Mouse (Mus musculus): ENCODE data around the gene Pdlim7. TPM values are rescaled to one million over a fixed set of nuclear protein-coding genes. Genes with fewer than 3 reads are reported as not detected.
A peak's percentile ranks its signal among the peaks of the same experiment; 100 is the strongest.

Gene Pdlim7
- polyA plus RNA-seq, 1 experiment from 2014 or later, result 124 TPM

DNA sequence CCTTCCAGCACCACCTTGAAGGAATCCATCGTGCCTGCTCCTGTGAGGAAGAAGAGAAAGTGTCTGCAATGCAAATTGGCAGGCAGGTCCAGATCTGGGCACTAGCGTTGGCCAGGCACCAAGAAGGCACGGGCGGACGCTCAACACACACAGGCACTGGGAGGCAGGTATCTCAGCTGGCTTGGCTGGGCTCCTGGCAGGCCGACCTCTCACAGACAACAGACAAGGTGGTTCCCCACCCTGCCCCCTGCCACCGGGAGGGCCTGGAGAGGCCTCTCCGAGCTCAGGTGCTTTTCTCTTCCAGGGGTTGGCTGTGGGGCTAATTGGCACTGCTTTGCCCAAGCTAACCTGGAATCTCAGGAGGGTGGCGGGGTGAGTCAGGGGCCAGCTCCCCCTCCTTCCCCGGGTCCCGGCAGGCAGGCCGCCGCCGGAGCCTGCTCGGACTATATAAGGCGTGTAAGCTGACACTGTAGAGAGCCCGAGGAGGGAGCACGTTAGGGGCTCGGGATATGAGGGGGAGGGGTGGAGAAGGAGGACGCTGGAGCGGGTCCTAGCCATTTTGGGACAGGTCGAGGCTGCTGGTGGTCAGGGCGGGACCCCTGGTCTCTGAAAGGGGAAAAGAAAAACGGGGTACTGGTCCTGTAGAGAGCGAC is 971 bp downstream of the Pdlim7 start:
- WGBS, result 2% methylated on average over 24 of the region's 25 CpGs
- Histone ChIP-seq H3K9ac (replicated peaks; ENCODE audit: low read length) (peak overlapping the region; percentile 87), H3K27me3 (ENCODE audit: control insufficient read depth, insufficient read depth, low read length) (no peaks in the 10 kb centered on the region), H3K4me1 (ENCODE audit: control insufficient read depth, insufficient read depth, low read length) (peaks cover 17% of the 10 kb centered on the region), H3K4me3 (ENCODE audit: low read depth, low read length) (peak overlapping the region; percentile 89), H3K9me3 (replicated peaks; ENCODE audit: control insufficient read depth, low read length) (no peaks in the 10 kb centered on the region), H3K36me3 (replicated peaks; ENCODE audit: control insufficient read depth, insufficient read depth, low read depth, low read length) (no peaks in the 10 kb centered on the region; the same call in 1 of the 2 replicates), H3K4me2 (ENCODE audit: low read depth, low read length) (peak overlapping the region; percentile 75), H3K27ac (replicated peaks; ENCODE audit: low read depth, low read length) (peak overlapping the region; percentile 82)
- DNase-seq (ENCODE audit: low spot score), result peak; percentile 83
- peak; percentile 68 for ATAC-seq (replicated peaks; ENCODE audit: insufficient number of reproducible peaks, low FRiP score, low TSS enrichment, low read depth)

DNA sequence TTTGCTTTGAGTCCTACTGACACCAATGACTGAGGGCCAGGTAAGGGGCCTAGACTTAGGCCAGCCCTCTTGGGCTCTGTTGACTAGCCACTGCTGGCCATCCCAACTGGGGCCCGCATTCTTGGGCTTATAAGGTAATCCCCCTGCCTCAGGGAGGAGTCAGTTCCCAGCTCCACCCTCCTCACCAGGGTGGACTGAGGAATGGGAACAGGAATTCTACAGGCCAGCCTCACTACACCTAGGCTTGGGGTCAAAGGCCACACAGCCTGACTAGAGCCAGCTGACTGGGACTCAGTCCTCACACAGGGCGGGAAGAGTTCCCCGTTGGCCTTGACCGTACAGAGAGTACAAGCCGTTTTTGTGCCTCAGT is 2.0 kb downstream of the Pdlim7 start:
- Histone ChIP-seq H3K27me3 (ENCODE audit: control insufficient read depth, insufficient read depth, low read length) (no peaks in the 10 kb centered on the region), H3K9me3 (replicated peaks; ENCODE audit: control insufficient read depth, low read length) (no peaks in the 10 kb centered on the region), H3K4me2 (ENCODE audit: low read depth, low read length) (peak overlapping the region; percentile 75), H3K27ac (replicated peaks; ENCODE audit: low read depth, low read length) (peak overlapping the region; percentile 63), H3K36me3 (replicated peaks; ENCODE audit: control insufficient read depth, insufficient read depth, low read depth, low read length) (no peaks in the 10 kb centered on the region; the same call in 1 of the 2 replicates), H3K9ac (replicated peaks; ENCODE audit: low read length) (no peak overlapping the region; the same call in 1 of the 2 replicates), H3K4me3 (ENCODE audit: low read depth, low read length) (peak overlapping the region; percentile 89; the same call in 1 of the 2 replicates), H3K4me1 (ENCODE audit: control insufficient read depth, insufficient read depth, low read length) (peaks cover 17% of the 10 kb centered on the region)
- DNase-seq (ENCODE audit: low spot score) (peak; percentile 25), ATAC-seq (replicated peaks; ENCODE audit: insufficient number of reproducible peaks, low FRiP score, low TSS enrichment, low read depth) (no peak)
- WGBS, result 16% methylated on average over 5 of the region's 5 CpGs

DNA sequence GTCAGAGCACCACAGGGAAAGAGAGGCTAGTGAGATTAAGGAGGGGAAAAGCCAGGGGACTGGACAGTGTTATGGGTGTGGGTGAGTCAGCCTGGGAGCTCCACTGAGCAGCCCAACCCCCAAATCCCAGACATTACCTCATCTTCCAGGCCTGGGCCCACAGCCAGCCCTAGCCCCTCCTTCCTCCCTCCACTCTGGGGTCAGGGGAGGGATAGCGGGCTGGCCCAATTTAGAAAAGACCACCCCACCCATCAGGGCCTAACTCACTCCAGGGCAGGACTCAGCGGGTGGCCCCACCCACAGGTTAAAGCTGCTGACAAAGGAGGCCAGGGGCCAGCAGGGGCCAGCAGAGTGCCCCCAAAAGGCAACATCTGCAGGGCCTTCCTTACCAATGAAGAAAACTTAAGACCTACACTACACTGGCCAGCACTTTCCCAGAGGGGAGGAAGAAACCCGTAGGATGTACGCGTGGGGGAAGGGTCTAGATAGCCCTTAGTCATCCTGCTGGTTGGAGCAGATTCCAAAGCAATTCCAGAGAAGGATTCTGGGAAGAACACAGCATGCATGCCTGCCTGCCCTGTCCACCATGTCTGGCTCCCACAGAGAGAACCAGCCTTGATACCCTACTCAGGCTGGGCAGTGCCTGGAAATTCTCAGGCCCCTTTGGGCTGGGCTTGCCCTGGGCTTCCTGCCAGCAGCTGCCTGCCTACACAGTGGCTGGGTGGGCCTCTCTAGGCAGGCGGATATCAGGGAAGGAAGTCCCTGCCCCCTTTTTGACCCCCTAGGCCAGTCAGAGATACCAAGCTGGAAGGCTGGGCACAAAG is 2.6 kb downstream of the Pdlim7 start:
- peaks cover 17% of the 10 kb centered on the region for H3K4me1 ChIP-seq (ENCODE audit: control insufficient read depth, insufficient read depth, low read length)
- WGBS, result 7% methylated on average over 6 of the region's 6 CpGs
- ATAC-seq (replicated peaks; ENCODE audit: insufficient number of reproducible peaks, low FRiP score, low TSS enrichment, low read depth), result peak; percentile 45; the same call in 1 of the 2 replicates
- peak overlapping the region; percentile 63 for H3K27ac ChIP-seq (replicated peaks; ENCODE audit: low read depth, low read length)
- H3K4me3 ChIP-seq (ENCODE audit: low read depth, low read length), result no peak overlapping the region
- peak overlapping the region; percentile 75 for H3K4me2 ChIP-seq (ENCODE audit: low read depth, low read length)
- DNase-seq (ENCODE audit: low spot score), result peak; percentile 80
- peak overlapping the region; percentile 34; the same call in 1 of the 2 replicates for H3K9ac ChIP-seq (replicated peaks; ENCODE audit: low read length)
- no peaks in the 10 kb centered on the region for H3K9me3 ChIP-seq (replicated peaks; ENCODE audit: control insufficient read depth, low read length)
- no peaks in the 10 kb centered on the region for H3K27me3 ChIP-seq (ENCODE audit: control insufficient read depth, insufficient read depth, low read length)
- H3K36me3 ChIP-seq (replicated peaks; ENCODE audit: control insufficient read depth, insufficient read depth, low read depth, low read length), result peaks cover 1% of the 10 kb centered on the region; the same call in 1 of the 2 replicates

DNA sequence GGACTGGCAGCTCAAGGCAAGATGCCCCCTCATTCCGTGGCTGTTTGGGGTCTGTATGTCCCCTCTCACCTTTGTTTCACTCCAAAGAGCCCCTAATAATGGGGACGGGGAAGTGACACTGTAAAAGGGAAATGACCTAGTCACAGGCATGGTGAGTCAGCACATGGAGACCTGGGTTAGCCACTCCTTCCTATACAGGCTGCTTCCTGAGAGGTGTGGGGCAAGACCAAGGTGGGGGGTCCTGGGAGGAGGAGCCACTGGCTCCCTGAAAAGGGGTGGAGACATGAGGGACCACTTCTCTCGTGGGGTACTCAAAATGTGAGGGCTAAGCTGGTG is 3.2 kb downstream of the Pdlim7 start:
- no peak overlapping the region for H3K4me3 ChIP-seq (ENCODE audit: low read depth, low read length)

GRCm38 (mm10) chr13:55508531-55508930 is 4.9 kb downstream of the Pdlim7 start:
- peaks cover 13% of the 10 kb centered on the region for H3K4me1 ChIP-seq (ENCODE audit: control insufficient read depth, insufficient read depth, low read length)
- H3K9me3 ChIP-seq (replicated peaks; ENCODE audit: control insufficient read depth, low read length), result no peaks in the 10 kb centered on the region
- H3K27me3 ChIP-seq (ENCODE audit: control insufficient read depth, insufficient read depth, low read length), result no peaks in the 10 kb centered on the region
- H3K4me3 ChIP-seq (ENCODE audit: low read depth, low read length), result no peak overlapping the region
- peaks cover 2% of the 10 kb centered on the region; the same call in 1 of the 2 replicates for H3K36me3 ChIP-seq (replicated peaks; ENCODE audit: control insufficient read depth, insufficient read depth, low read depth, low read length)
- ATAC-seq (replicated peaks; ENCODE audit: insufficient number of reproducible peaks, low FRiP score, low TSS enrichment, low read depth), result no peak
- WGBS, result 91% methylated on average over 10 of the region's 10 CpGs
- no peak overlapping the region for H3K4me2 ChIP-seq (ENCODE audit: low read depth, low read length)
- no peak overlapping the region for H3K27ac ChIP-seq (replicated peaks; ENCODE audit: low read depth, low read length)
- no peak for DNase-seq (ENCODE audit: low spot score)
- H3K9ac ChIP-seq (replicated peaks; ENCODE audit: low read length), result no peak overlapping the region

More for the DNA sequence above, 3.2 kb downstream of the Pdlim7 start:
- Histone ChIP-seq H3K9ac (replicated peaks; ENCODE audit: low read length) (no peak overlapping the region), H3K4me2 (ENCODE audit: low read depth, low read length) (no peak overlapping the region), H3K27me3 (ENCODE audit: control insufficient read depth, insufficient read depth, low read length) (no peaks in the 10 kb centered on the region), H3K27ac (replicated peaks; ENCODE audit: low read depth, low read length) (no peak overlapping the region), H3K36me3 (replicated peaks; ENCODE audit: control insufficient read depth, insufficient read depth, low read depth, low read length) (peaks cover 2% of the 10 kb centered on the region; the same call in 1 of the 2 replicates), H3K4me1 (ENCODE audit: control insufficient read depth, insufficient read depth, low read length) (peaks cover 17% of the 10 kb centered on the region), H3K9me3 (replicated peaks; ENCODE audit: control insufficient read depth, low read length) (no peaks in the 10 kb centered on the region)
- 30% methylated on average over 3 of the region's 3 CpGs for WGBS
- ATAC-seq (replicated peaks; ENCODE audit: insufficient number of reproducible peaks, low FRiP score, low TSS enrichment, low read depth) (no peak), DNase-seq (ENCODE audit: low spot score) (no peak)

GRCm38 (mm10) chr13:55507877-55508276 is 5.6 kb downstream of the Pdlim7 start:
- 58% methylated on average over 11 of the region's 11 CpGs for WGBS
- H3K4me2 ChIP-seq (ENCODE audit: low read depth, low read length), result no peak overlapping the region
- DNase-seq (ENCODE audit: low spot score), result no peak
- H3K27me3 ChIP-seq (ENCODE audit: control insufficient read depth, insufficient read depth, low read length), result no peaks in the 10 kb centered on the region
- no peak overlapping the region for H3K9ac ChIP-seq (replicated peaks; ENCODE audit: low read length)
- no peak overlapping the region for H3K27ac ChIP-seq (replicated peaks; ENCODE audit: low read depth, low read length)
- peaks cover 13% of the 10 kb centered on the region for H3K4me1 ChIP-seq (ENCODE audit: control insufficient read depth, insufficient read depth, low read length)
- peaks cover 2% of the 10 kb centered on the region; the same call in 1 of the 2 replicates for H3K36me3 ChIP-seq (replicated peaks; ENCODE audit: control insufficient read depth, insufficient read depth, low read depth, low read length)
- ATAC-seq (replicated peaks; ENCODE audit: insufficient number of reproducible peaks, low FRiP score, low TSS enrichment, low read depth), result no peak
- H3K9me3 ChIP-seq (replicated peaks; ENCODE audit: control insufficient read depth, low read length), result no peaks in the 10 kb centered on the region
- H3K4me3 ChIP-seq (ENCODE audit: low read depth, low read length), result 0 out of 2 replicates have a peak overlapping the region, but pooled peaks have one; percentile 8

DNA sequence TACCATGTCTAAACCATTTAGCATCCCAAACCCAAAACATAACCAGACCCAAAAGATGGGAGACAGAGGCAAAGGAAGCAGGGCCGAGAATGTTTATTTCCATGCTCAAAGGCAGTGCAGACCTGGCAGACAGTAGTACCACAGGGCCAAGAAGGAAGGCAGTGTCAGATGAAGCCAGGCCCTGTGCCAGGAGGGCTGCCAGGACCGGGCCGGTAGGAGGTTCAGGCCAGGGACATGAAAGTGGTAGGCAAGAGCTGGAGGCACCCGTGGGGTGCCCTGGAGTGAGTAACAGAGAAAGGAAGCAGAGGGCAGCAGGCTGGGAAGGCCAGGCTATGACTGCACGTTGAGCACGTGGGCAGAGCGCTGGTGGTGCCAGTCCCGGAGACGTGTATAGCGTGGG is 6.8 kb downstream of the Pdlim7 start:
- Histone ChIP-seq H3K36me3 (replicated peaks; ENCODE audit: control insufficient read depth, insufficient read depth, low read depth, low read length) (peaks cover 2% of the 10 kb centered on the region; the same call in 1 of the 2 replicates), H3K9ac (replicated peaks; ENCODE audit: low read length) (no peak overlapping the region), H3K9me3 (replicated peaks; ENCODE audit: control insufficient read depth, low read length) (no peaks in the 10 kb centered on the region), H3K4me2 (ENCODE audit: low read depth, low read length) (no peak overlapping the region), H3K27me3 (ENCODE audit: control insufficient read depth, insufficient read depth, low read length) (no peaks in the 10 kb centered on the region), H3K27ac (replicated peaks; ENCODE audit: low read depth, low read length) (no peak overlapping the region), H3K4me3 (ENCODE audit: low read depth, low read length) (no peak overlapping the region), H3K4me1 (ENCODE audit: control insufficient read depth, insufficient read depth, low read length) (peaks cover 10% of the 10 kb centered on the region)
- ATAC-seq (replicated peaks; ENCODE audit: insufficient number of reproducible peaks, low FRiP score, low TSS enrichment, low read depth) (no peak), DNase-seq (ENCODE audit: low spot score) (no peak)
- WGBS, result 92% methylated on average over 10 of the region's 10 CpGs

GRCm38 (mm10) chr13:55505810-55506209 is 7.7 kb downstream of the Pdlim7 start:
- peaks cover 2% of the 10 kb centered on the region; the same call in 1 of the 2 replicates for H3K36me3 ChIP-seq (replicated peaks; ENCODE audit: control insufficient read depth, insufficient read depth, low read depth, low read length)
- no peak overlapping the region for H3K4me3 ChIP-seq (ENCODE audit: low read depth, low read length)

More at GRCm38 (mm10) chr13:55505810-55506209, 7.7 kb downstream of the Pdlim7 start:
- Histone ChIP-seq H3K27me3 (ENCODE audit: control insufficient read depth, insufficient read depth, low read length) (no peaks in the 10 kb centered on the region), H3K4me2 (ENCODE audit: low read depth, low read length) (no peak overlapping the region), H3K9me3 (replicated peaks; ENCODE audit: control insufficient read depth, low read length) (no peaks in the 10 kb centered on the region), H3K9ac (replicated peaks; ENCODE audit: low read length) (no peak overlapping the region), H3K27ac (replicated peaks; ENCODE audit: low read depth, low read length) (no peak overlapping the region), H3K4me1 (ENCODE audit: control insufficient read depth, insufficient read depth, low read length) (peaks cover 2% of the 10 kb centered on the region)
- ATAC-seq (replicated peaks; ENCODE audit: insufficient number of reproducible peaks, low FRiP score, low TSS enrichment, low read depth) (no peak), DNase-seq (ENCODE audit: low spot score) (no peak)
- 89% methylated on average over 9 of the region's 9 CpGs for WGBS

All from embryonic facial prominence, embryonic 11.5 days (tissue).